ENCODE assay signal across 11 mouse cellular contexts in the genomic region with DNA sequence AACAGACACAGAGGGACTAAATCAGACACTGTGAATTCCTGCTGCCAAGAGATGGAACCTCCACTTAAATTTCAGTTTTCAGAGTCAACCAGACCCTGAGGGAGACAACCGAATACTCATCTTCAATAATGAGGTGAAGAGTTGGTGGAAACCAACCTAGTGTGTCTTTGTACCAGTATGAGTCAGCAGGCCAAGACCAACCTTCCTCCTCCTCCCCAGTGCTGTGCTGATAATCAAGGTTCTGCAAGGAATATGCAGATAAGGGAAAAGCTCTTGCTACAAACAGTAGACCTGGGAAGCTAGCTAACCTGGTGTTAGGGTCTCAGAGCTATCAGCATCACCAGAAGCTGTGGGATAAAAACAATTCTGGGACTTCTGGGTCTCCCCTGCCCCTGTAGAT.
"Had no signal": no experiment of that assay in that cellular context is flagged by ENCODE, and none has a peak within 500 bp of the region (broad histone marks: within the 10 kb centered on the region; RNA-seq: fewer than 3 reads in every experiment).

No protein-coding gene starts in this region.

- H3K36me3 ChIP-seq: kidney, embryonic 15.5 days; limb, embryonic 12.5 days; midbrain, embryonic 12.5 days had no signal

- H3K27me3 ChIP-seq: kidney, embryonic 15.5 days; limb, embryonic 12.5 days; megakaryocyte, embryonic 14.5 days; midbrain, embryonic 12.5 days had no signal

- ATAC-seq: midbrain, embryonic 16.5 days had no signal

- H3K9me3 ChIP-seq: kidney, embryonic 15.5 days; limb, embryonic 12.5 days; megakaryocyte, embryonic 14.5 days; midbrain, embryonic 12.5 days had no signal

- H3K27ac ChIP-seq: kidney, embryonic 15.5 days; limb, embryonic 12.5 days; macrophage; midbrain, embryonic 12.5 days had no signal

- H3K4me2 ChIP-seq: kidney, embryonic 15.5 days; limb, embryonic 12.5 days; lung, embryonic 14.5 days; midbrain, embryonic 12.5 days had no signal

- H3K4me1 ChIP-seq: kidney, embryonic 15.5 days; limb, embryonic 12.5 days; midbrain, embryonic 12.5 days had no signal

- H3K4me3 ChIP-seq: kidney, embryonic 15.5 days; limb, embryonic 12.5 days; megakaryocyte, embryonic 14.5 days; midbrain, embryonic 12.5 days had no signal

- H3K9ac ChIP-seq: kidney, embryonic 15.5 days; limb, embryonic 12.5 days; lung, embryonic 14.5 days; midbrain, embryonic 12.5 days had no signal

- DNase-seq: kidney, postnatal 14 days; lung, embryonic 14.5 days; lung, postnatal 10 days; right cerebral cortex, postnatal 14 days; thymus, postnatal 4 days had no signal
